Mouse (Mus musculus) heart, embryonic 11.5 days (tissue): ENCODE data around the gene Unc5cl. TPM values are rescaled to one million over a fixed set of nuclear protein-coding genes. Genes with fewer than 3 reads are reported as not detected.
"Not testable (repeated sequence)": the region's sequence is repeated elsewhere in the genome, so short reads cannot be mapped to it uniquely, and the experiment has no call there.

Source experiments
- ATAC-seq: fragments of 200-750 bp; cut with Nextera tagmentation; replicated peaks from 2 replicates; pipeline ENCODE4 v1.8.0; 2017; ENCODE audit warnings: moderate library complexity; ENCODE audit not compliant: insufficient number of reproducible peaks, low FRiP score, low TSS enrichment
- H3K27ac ChIP-seq: fragments of 300-500 bp; sonication (generic); 2 replicates; pipeline ENCODE4 v1.5.1; 2014; ENCODE audit warnings: mild to moderate bottlenecking, low read depth, low read length
- H3K27me3 ChIP-seq: fragments of 300-500 bp; sonication (generic); 2 replicates; pipeline ENCODE4 v1.6.1; 2014; ENCODE audit warnings: mild to moderate bottlenecking, low read length, mixed read lengths; ENCODE audit not compliant: control insufficient read depth, insufficient read depth
- H3K36me3 ChIP-seq: fragments of 300-500 bp; sonication (generic); 2 replicates; pipeline ENCODE4 v1.6.1; 2014; ENCODE audit warnings: mild to moderate bottlenecking, low read length, moderate library complexity, mixed read lengths; ENCODE audit not compliant: control insufficient read depth, insufficient read depth
- H3K4me1 ChIP-seq: fragments of 300-500 bp; sonication (generic); 2 replicates; pipeline ENCODE4 v1.6.1; 2014; ENCODE audit warnings: low read length; ENCODE audit not compliant: control insufficient read depth, insufficient read depth
- H3K4me2 ChIP-seq: fragments of 300-500 bp; sonication (generic); 2 replicates; pipeline ENCODE4 v1.6.1; 2014; ENCODE audit warnings: mild to moderate bottlenecking, moderate library complexity
- H3K4me3 ChIP-seq: fragments of 300-500 bp; sonication (generic); 2 replicates; pipeline ENCODE4 v1.5.1; 2014; ENCODE audit warnings: low read depth, low read length
- H3K9ac ChIP-seq: fragments of 300-500 bp; sonication (generic); 2 replicates; pipeline ENCODE4 v1.6.1; 2014; ENCODE audit warnings: mild to moderate bottlenecking, low read depth, low read length, moderate library complexity
- H3K9me3 ChIP-seq: fragments of 300-500 bp; sonication (generic); replicated peaks from 2 replicates; pipeline ENCODE4 v1.6.1; 2016; ENCODE audit warnings: low read length; ENCODE audit not compliant: control insufficient read depth
- WGBS: fragments of 180-500 bp; shearing (Covaris S2); extraction: QIAGEN DNeasy Blood & Tissue Kit; methylation state at CpG from one replicate; pipeline ENCODE4 v1.1.7; 2014; ENCODE audit not compliant: insufficient replicate concordance; 5-methylcytosine and 5-hydroxymethylcytosine counted together
- polyA plus RNA-seq: library from polyadenylated mRNA; unstranded; fragments of >200 nt; fragmentation: Nextera tagmentation; extraction: Ambion mirVana; gene quantifications from 2 replicates; pipeline ENCODE4 v1.2.1, GENCODE M21; 2014

Unc5cl gene
- polyA plus RNA-seq, 1 experiment from 2014 or later: 0.23 TPM

DNA sequence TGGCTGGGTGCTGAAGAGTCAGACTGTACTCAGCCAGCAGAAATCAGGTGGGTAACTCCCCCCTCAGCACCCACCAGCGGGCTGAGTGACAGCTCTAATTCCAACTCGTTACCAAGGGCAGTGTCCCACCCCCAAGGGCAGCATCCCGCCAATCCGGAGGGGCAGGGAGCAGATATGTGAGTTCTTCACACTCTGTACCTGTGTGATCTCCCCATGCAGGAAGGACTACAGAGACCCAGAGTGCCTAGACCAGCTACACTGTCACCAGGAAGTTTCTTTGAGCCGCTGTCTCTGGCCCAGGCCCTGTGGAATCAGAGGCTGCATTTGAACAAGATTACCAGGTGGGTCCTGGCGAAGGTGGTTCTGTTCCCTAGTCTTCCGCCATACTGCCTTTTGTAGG lies 511 bp upstream of the Unc5cl start:
- Histone ChIP-seq H3K27me3 (no peaks in the 10 kb centered on the region), H3K27ac (no peak overlapping the region), H3K4me2 (peak overlapping the region; percentile 42), H3K36me3 (no peaks in the 10 kb centered on the region), H3K4me1 (no peaks in the 10 kb centered on the region), H3K9me3 (no peaks in the 10 kb centered on the region), H3K4me3 (no peak overlapping the region), H3K9ac (no peak overlapping the region)
- no peak for ATAC-seq
- 30% methylated on average over 7 of the region's 7 CpGs for WGBS

DNA sequence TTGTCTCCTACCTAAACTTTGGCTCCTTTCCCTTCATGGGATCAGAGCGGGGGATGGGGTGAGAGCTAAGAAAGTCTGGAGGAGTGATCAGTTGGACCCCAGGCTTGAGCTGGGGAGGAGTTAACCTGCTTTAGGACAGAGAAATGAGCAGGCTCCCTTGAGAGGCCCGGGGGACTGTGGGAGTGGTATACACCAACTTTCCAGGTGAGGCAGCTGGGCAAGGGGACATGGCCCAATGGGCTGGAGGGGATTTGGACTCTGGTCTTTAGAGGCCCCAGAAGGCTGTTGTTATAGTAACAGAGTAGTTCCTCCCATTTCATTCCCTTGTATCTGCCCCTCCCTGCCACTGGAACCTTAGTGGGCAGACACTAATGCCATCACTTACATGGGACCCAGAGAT lies 1.3 kb downstream of the Unc5cl start:
- Histone ChIP-seq H3K9me3 (no peaks in the 10 kb centered on the region), H3K36me3 (no peaks in the 10 kb centered on the region), H3K4me2 (no peak overlapping the region), H3K27ac (no peak overlapping the region), H3K9ac (no peak overlapping the region), H3K4me3 (no peak overlapping the region), H3K4me1 (no peaks in the 10 kb centered on the region), H3K27me3 (no peaks in the 10 kb centered on the region)
- no peak for ATAC-seq
- 85% methylated on average over 2 of the region's 2 CpGs for WGBS

- Histone ChIP-seq H3K4me2 (no peak overlapping the region), H3K27me3 (no peaks in the 10 kb centered on the region), H3K36me3 (no peaks in the 10 kb centered on the region), H3K9me3 (no peaks in the 10 kb centered on the region), H3K9ac (no peak overlapping the region), H3K4me3 (no peak overlapping the region), H3K27ac (no peak overlapping the region), H3K4me1 (no peaks in the 10 kb centered on the region)
- ATAC-seq: no peak
- WGBS: 69% methylated on average over 13 of the region's 13 CpGs
Observed at GRCm38 (mm10) chr17:48457971-48458653, 3.4 kb downstream of the Unc5cl start.

- H3K27me3 ChIP-seq: peaks cover 11% of the 10 kb centered on the region
- 90% methylated on average over 13 of the region's 13 CpGs for WGBS
- no peak overlapping the region for H3K9ac ChIP-seq
- no peak overlapping the region for H3K4me2 ChIP-seq
- no peaks in the 10 kb centered on the region for H3K36me3 ChIP-seq
- no peaks in the 10 kb centered on the region for H3K9me3 ChIP-seq
- H3K4me1 ChIP-seq: no peaks in the 10 kb centered on the region
- H3K4me3 ChIP-seq: no peak overlapping the region
- ATAC-seq: no peak
- no peak overlapping the region for H3K27ac ChIP-seq
Observed at GRCm38 (mm10) chr17:48462096-48462495, 7.4 kb downstream of the Unc5cl start.

DNA sequence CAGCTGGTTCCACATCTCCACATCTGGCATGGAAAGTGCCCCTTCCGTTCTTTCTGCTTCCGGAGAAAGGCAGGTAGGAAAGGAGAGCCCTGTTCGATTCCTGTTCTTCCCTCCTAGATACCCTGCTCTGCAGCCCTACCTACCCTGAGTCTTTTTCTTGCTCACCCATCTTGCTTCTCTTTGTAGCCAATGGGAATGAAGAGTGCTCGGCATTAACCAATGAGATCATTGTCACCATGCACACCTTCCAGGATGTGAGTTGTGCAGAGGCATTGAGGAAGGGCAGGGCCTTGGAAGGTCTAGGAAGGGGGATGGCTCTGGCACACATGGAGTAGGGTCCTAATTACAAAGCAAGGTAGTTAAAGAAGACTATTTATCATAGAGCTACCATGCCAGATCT lies 8.7 kb downstream of the Unc5cl start:
- WGBS: 82% methylated on average over 4 of the region's 4 CpGs
- no peaks in the 10 kb centered on the region for H3K9me3 ChIP-seq

DNA sequence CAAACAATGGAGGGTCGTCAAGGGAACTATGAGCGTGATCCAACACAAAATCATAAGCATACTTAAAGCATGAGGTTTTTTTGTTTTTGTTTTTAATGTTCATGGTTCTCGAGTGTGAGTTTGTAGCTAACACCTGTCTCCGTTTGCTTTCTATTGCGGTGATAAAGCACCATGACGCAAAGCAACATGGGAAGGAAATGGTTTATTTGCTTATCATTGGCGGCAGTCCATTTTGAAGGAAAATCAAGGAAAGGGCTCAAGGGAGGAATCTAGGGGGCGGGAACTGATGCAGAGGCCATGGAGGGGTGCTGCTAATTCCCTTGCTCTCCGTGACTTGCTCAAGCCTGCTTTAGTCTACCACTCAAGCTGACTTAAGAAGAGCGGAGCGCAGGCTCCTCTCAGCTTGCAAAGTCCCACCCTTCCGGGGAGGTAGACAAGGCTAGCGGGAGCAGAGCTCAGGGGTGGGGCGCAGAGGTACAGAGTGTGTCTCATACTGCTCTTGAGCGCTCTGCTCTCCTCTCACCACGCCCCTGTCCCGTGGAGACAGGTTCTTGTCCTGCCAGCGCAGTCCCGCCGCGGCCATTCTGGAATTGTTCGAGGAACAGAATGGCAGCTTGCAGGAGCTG lies 12.2 kb downstream of the Unc5cl start:
- peak overlapping the region; percentile 43; the same call in 1 of the 2 replicates for H3K9ac ChIP-seq
- 0 out of 2 replicates have a peak, but pooled peaks have one; percentile 18 for ATAC-seq
- H3K4me2 ChIP-seq: peak overlapping the region; percentile 63
- peaks cover 18% of the 10 kb centered on the region for H3K27me3 ChIP-seq
- no peaks in the 10 kb centered on the region for H3K9me3 ChIP-seq
- no peaks in the 10 kb centered on the region for H3K4me1 ChIP-seq
- H3K27ac ChIP-seq: no peak overlapping the region
- H3K36me3 ChIP-seq: no peaks in the 10 kb centered on the region
- peak overlapping the region; percentile 23 for H3K4me3 ChIP-seq
- WGBS: 25% methylated on average over 22 of the region's 22 CpGs

More for the DNA sequence above, 8.7 kb downstream of the Unc5cl start:
- Histone ChIP-seq H3K9ac (no peak overlapping the region), H3K4me3 (no peak overlapping the region), H3K4me1 (no peaks in the 10 kb centered on the region), H3K36me3 (no peaks in the 10 kb centered on the region), H3K27me3 (peaks cover 15% of the 10 kb centered on the region), H3K4me2 (no peak overlapping the region), H3K27ac (no peak overlapping the region)
- no peak for ATAC-seq

DNA sequence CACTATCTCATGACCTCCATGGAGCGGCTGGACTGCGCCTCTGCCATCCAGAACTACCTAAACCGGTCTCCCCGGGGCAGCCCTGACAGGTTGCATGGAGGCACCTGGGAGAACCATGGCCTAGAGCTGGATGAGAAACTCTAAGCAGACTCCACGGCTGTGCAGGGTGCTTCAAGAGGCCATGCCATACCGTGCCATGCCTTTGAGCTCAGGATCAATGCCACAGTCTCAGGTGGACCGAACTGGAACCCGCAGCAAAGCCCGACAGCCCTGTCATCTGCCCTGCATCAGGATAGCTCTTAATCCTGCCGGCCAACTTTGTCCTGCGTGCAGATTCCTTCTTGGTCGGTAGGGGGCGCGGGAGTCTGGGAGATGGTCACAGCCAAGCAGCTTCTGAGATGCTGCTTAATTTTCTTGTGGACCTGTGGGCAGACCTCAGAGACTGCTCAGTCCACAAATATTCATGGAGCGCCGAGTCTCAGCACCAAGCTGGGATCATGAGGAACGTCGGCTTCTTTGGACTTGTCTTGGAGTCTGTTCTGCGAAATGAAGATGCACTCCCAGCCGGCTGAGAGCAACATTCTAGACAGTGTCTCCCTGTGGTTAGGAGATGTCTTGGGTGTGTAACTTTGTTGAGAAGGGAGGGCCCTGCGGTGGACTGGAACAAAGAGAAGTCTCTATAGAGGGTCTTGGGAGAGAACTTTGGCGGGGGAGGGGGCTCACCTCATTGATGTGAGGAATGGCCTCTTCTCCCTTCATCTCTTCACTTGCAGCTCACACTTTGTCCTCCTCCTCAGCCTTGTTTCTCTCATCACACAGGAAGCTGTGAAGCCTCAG lies 12.9 kb downstream of the Unc5cl start:
- peaks cover 18% of the 10 kb centered on the region for H3K27me3 ChIP-seq
- no peaks in the 10 kb centered on the region for H3K36me3 ChIP-seq
- 5% methylated on average over 22 of the region's 22 CpGs for WGBS
- H3K9me3 ChIP-seq: no peaks in the 10 kb centered on the region
- H3K27ac ChIP-seq: no peak overlapping the region
- H3K9ac ChIP-seq: peak overlapping the region; percentile 43; the same call in 1 of the 2 replicates
- ATAC-seq: no peak
- no peaks in the 10 kb centered on the region for H3K4me1 ChIP-seq
- H3K4me3 ChIP-seq: peak overlapping the region; percentile 23
- H3K4me2 ChIP-seq: peak overlapping the region; percentile 63

DNA sequence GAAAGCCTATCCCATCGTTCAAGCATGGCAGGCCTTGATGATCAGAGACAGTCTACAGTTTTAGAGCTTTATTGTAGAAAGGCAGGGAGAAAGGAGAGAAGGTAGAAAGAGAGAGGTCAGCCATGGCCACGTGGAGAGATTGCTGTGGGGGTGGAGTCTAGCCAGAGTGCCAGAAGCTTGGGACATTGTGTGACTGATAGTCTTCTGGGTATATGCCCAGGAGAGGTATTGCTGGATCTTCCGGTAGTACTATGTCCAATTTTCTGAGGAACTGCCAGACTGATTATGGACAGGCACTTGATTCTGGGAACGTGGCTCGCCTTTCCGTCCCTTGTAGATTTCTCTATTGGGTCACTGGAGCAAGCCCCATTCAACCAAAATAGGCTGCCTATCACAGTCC lies 19.6 kb downstream of the Unc5cl start:
- H3K4me2 ChIP-seq, H3K9ac ChIP-seq, H3K27me3 ChIP-seq, ATAC-seq, H3K4me1 ChIP-seq, H3K9me3 ChIP-seq, H3K36me3 ChIP-seq, H3K27ac ChIP-seq, H3K4me3 ChIP-seq: not testable (repeated sequence)
- WGBS: 74% methylated on average over 6 of the region's 6 CpGs
